Mouse (Mus musculus) testis, adult 2 months (tissue): Measurements from ENCODE around the gene Spred2.

Source experiments
- CTCF ChIP-seq: fragments of 200-500 bp; IDR thresholded peaks from 2 replicates; pipeline ENCODE4 v1.5.1; 2012; ENCODE audit warnings: low read depth, mild to moderate bottlenecking, inconsistent platforms, low read length, moderate library complexity; ENCODE audit not compliant: control insufficient read depth, insufficient read depth, insufficient replicate concordance
- POLR2A ChIP-seq: fragments of 200-500 bp; IDR thresholded peaks from 2 replicates; pipeline ENCODE4 v1.6.1; 2012; ENCODE audit warnings: low read depth, mild to moderate bottlenecking, inconsistent platforms, low read length, moderate library complexity; ENCODE audit not compliant: control insufficient read depth

DNA sequence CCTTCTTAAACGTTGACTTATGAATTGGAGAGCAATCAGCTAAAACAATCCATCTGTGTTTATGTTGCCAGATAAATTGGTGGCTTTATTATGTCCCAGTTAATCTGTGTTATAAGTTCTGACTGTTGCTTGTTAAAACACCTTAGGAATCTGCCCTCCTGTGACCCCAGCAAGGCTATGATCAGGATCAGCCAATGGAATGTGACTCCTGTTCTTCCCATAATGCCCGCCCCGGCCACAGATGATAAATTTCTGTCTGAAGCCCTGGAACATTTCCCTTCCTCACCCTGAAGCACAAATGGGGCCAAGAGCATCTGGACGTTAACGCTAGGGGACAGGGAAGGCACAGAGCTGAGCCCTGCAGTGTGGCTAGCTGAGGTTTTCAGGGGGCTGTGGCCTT, 45.4 kb downstream of the Spred2 start:
- TF ChIP-seq CTCF: no peak
- TF ChIP-seq POLR2A: no peak
